Mouse (Mus musculus): ENCODE measurements around the gene Esrrg.

DNA sequence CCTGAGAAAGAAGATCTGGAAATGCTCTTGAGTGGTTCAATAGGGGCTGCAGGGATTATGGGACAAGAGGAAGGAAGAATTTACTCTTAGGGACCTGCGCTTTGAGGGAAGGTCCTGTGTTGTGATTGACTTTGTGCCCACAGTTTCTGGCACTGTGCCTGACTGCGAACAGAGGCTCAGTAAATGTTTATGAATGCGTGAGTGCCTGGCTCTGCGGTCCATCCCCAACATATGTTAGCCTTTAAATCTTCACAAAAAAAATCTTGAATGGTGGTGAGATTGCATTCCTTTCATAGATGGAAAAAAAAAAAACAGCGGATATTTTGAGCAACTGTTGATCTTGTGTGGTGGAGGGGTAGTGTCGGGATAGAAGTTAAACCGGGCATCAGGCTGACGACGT lies 52.4 kb downstream of the Esrrg start:
- TF ChIP-seq CTCF (conservative IDR thresholded peaks at IDR 0.05 in 1 of 2, IDR thresholded peaks at IDR 0.05 in 1 of 2; ENCODE audit: low read depth in 2 of 2, low read length in 2 of 2) (no peak), USF1 (IDR thresholded peaks at IDR 0.05; ENCODE audit: low read depth, low read length) (no peak), ETS1 (conservative IDR thresholded peaks at IDR 0.05; ENCODE audit: low read depth, low read length) (no peak), POLR2A (IDR thresholded peaks at IDR 0.05; ENCODE audit: low read depth, low read length) (no peak), PAX5 (IDR thresholded peaks at IDR 0.05; ENCODE audit: low read length) (no peak), CHD1 (IDR thresholded peaks at IDR 0.05; ENCODE audit: low read depth, low read length) (no peak), NRF1 (IDR thresholded peaks at IDR 0.05; ENCODE audit: low read depth, low read length) (no peak), TCF12 (IDR thresholded peaks at IDR 0.05; ENCODE audit: low read depth, low read length) (no peak)
